Mouse (Mus musculus) thymus, adult 2 months (tissue): ENCODE results near the gene Pim3.

Experiments
- CTCF ChIP-seq: fragments of 200-500 bp; IDR thresholded peaks from 2 replicates; pipeline ENCODE4 v1.5.1; 2012; ENCODE audit warnings: mild to moderate bottlenecking, control low read depth, low read length, moderate library complexity, borderline replicate concordance; ENCODE audit not compliant: control insufficient read depth, poor library complexity, insufficient read depth; ENCODE audit errors: extremely low read depth
- POLR2A ChIP-seq: fragments of 200-500 bp; IDR thresholded peaks from 2 replicates; pipeline ENCODE4 v1.6.1; 2012; ENCODE audit warnings: mild to moderate bottlenecking, low read length, control low read depth, moderate library complexity; ENCODE audit not compliant: control insufficient read depth, poor library complexity, insufficient read depth; ENCODE audit errors: extremely low read depth

DNA sequence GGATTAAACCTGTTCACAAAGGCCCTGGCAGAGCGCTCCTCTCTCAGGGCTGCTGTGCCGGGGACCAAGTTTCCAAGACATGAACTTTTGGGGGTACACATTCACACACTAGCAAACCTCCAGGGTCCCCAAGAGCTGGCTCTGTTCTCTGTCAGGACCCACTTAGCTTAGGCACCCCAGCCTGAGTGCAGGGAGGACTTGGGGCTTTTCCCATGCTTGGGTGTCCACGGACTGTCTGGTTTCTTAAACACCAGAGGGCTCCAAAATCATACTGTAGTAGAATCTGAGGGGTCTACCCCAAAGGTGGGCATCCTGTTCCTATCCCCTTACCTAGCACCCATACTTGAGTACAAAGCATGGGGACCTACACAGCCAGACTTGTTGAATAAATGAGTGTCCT lies 28.0 kb downstream of the Pim3 start:
- TF ChIP-seq CTCF, result no peak
- TF ChIP-seq POLR2A, result no peak
